Mouse (Mus musculus) liver, adult 2 months (tissue): ENCODE measurements around the gene Ssh2. TPM values are rescaled to one million over a fixed set of nuclear protein-coding genes. Genes with fewer than 3 reads are reported as not detected.

Experiments used
- DNase-seq: peaks from one replicate; pipeline ENCODE4 v3.0.0-alpha.2; 2011; ENCODE audit warnings: low read depth, low spot score; ENCODE audit errors: extremely low read depth
- H3K27ac ChIP-seq: fragments of 200-500 bp; replicated peaks from 2 replicates; pipeline ENCODE4 v1.5.1; 2012; ENCODE audit warnings: low read depth, mild to moderate bottlenecking, control low read depth, inconsistent platforms, low read length; ENCODE audit not compliant: insufficient read depth
- H3K27me3 ChIP-seq: fragments of 200-500 bp; 2 replicates; pipeline ENCODE4 v1.6.1; 2012; ENCODE audit warnings: mild to moderate bottlenecking, moderate library complexity, low read length, inconsistent platforms; ENCODE audit not compliant: control insufficient read depth, insufficient read depth
- H3K36me3 ChIP-seq: fragments of 200-500 bp; 2 replicates; pipeline ENCODE4 v1.6.1; 2012; ENCODE audit warnings: low read length, inconsistent platforms; ENCODE audit not compliant: control insufficient read depth, insufficient read depth
- H3K4me1 ChIP-seq: fragments of 200-500 bp; 2 replicates; pipeline ENCODE4 v1.6.1; 2011; ENCODE audit warnings: low read length; ENCODE audit not compliant: control insufficient read depth, insufficient read depth
- H3K4me3 ChIP-seq: fragments of 200-500 bp; 2 replicates; pipeline ENCODE4 v1.5.1; 2011; ENCODE audit warnings: low read depth, mild to moderate bottlenecking, control low read depth, low read length, moderate library complexity; ENCODE audit not compliant: insufficient read depth
- H3K79me2 ChIP-seq: fragments of 200-500 bp; 2 replicates; pipeline ENCODE4 v1.6.1; 2012; ENCODE audit warnings: inconsistent platforms, mild to moderate bottlenecking, low read length, moderate library complexity; ENCODE audit not compliant: control insufficient read depth, insufficient read depth
- H3K9ac ChIP-seq: fragments of 200-500 bp; 2 replicates; pipeline ENCODE4 v1.6.1; 2012; ENCODE audit warnings: low read depth, mild to moderate bottlenecking, control low read depth, inconsistent platforms, low read length
- CTCF ChIP-seq: fragments of 200-500 bp; IDR thresholded peaks from 2 replicates; pipeline ENCODE4 v1.5.1; 2011; ENCODE audit warnings: low read depth, low read length, control low read depth
- POLR2A ChIP-seq: fragments of 200-500 bp; IDR thresholded peaks from 2 replicates; pipeline ENCODE4 v1.6.1; 2011; ENCODE audit warnings: low read length, control low read depth; ENCODE audit not compliant: insufficient read depth; ENCODE audit errors: extremely low read depth
- WGBS: fragments of 180-500 bp; shearing (Covaris S2); methylation state at CpG from one replicate; pipeline ENCODE4 v1.1.7; 2018; 5-methylcytosine and 5-hydroxymethylcytosine counted together
- polyA plus RNA-seq: library from polyadenylated mRNA; depleted of rRNA; stranded (reverse); fragments of >200 nt; gene quantifications from 2 replicates; pipeline ENCODE4 v1.2.3, GENCODE M21; 2012
- total RNA-seq: library from RNA; depleted of rRNA; stranded (reverse); fragments of >200 nt; gene quantifications from 2 replicates; pipeline ENCODE4 v1.2.3, GENCODE M21; 2014

The Ssh2 gene
- total and polyA plus RNA-seq, 2 experiments, result 3.7 to 20.1 TPM

- H3K4me3 ChIP-seq, result no peak overlapping the region
- no peak overlapping the region for H3K9ac ChIP-seq
- TF ChIP-seq POLR2A, result no peak
- no peak for TF ChIP-seq CTCF
- peak; percentile 57 for DNase-seq
- H3K4me1 ChIP-seq, result no peaks in the 10 kb centered on the region; the same call in 1 of the 2 replicates
- 0 out of 2 replicates have a peak overlapping the region, but pooled peaks have one; percentile 45 for H3K27ac ChIP-seq
- no peaks in the 10 kb centered on the region for H3K27me3 ChIP-seq
- peaks cover 10% of the 10 kb centered on the region for H3K36me3 ChIP-seq
- WGBS, result 72% methylated on average over 6 of the region's 6 CpGs
- H3K79me2 ChIP-seq, result no peaks in the 10 kb centered on the region; the same call in 1 of the 2 replicates
These were observed 193.8 kb downstream of the Ssh2 start for GRCm38 (mm10) chr11:77409879-77410278.

DNA sequence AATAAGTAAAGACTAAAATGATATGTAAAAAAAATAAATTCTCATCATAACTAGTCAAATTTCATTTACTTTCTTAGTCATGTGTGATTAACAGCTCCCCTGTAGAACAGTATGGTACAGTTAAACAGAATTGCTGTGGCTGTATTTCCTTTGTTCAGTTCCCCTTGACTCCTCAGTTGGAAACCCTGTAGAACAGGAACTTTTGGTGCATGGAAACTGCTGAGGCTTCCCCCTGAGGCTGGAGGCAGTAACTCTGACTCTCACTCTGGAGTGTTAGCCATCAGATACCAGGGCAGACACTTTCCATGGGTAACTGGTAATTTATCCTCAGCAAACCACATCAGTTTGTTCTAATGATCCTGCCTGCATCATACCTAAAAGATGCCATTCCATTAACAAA lies 195.2 kb downstream of the Ssh2 start:
- Histone ChIP-seq H3K27ac (no peak overlapping the region), H3K9ac (no peak overlapping the region), H3K4me3 (no peak overlapping the region), H3K79me2 (no peaks in the 10 kb centered on the region; the same call in 1 of the 2 replicates), H3K27me3 (no peaks in the 10 kb centered on the region), H3K4me1 (no peaks in the 10 kb centered on the region; the same call in 1 of the 2 replicates), H3K36me3 (peaks cover 6% of the 10 kb centered on the region)
- no peak for DNase-seq
- TF ChIP-seq CTCF (no peak), POLR2A (no peak)

- no peaks in the 10 kb centered on the region; the same call in 1 of the 2 replicates for H3K79me2 ChIP-seq
- no peaks in the 10 kb centered on the region for H3K27me3 ChIP-seq
- no peak overlapping the region for H3K27ac ChIP-seq
- 92% methylated on average over 2 of the region's 2 CpGs for WGBS
- no peak overlapping the region for H3K9ac ChIP-seq
- H3K4me1 ChIP-seq, result peaks cover 6% of the 10 kb centered on the region; the same call in 1 of the 2 replicates
- DNase-seq, result peak; percentile 44
- H3K36me3 ChIP-seq, result peaks cover 4% of the 10 kb centered on the region
- TF ChIP-seq POLR2A (no peak), CTCF (no peak)
- no peak overlapping the region for H3K4me3 ChIP-seq
These were observed 198.2 kb downstream of the Ssh2 start for GRCm38 (mm10) chr11:77414141-77414839.

GRCm38 (mm10) chr11:77416212-77417000 lies 200.3 kb downstream of the Ssh2 start:
- H3K27ac ChIP-seq, result peak overlapping the region; percentile 48; the same call in 1 of the 2 replicates
- H3K4me3 ChIP-seq, result no peak overlapping the region
- H3K36me3 ChIP-seq, result peaks cover 8% of the 10 kb centered on the region
- 76% methylated on average over 4 of the region's 4 CpGs for WGBS
- TF ChIP-seq POLR2A, result no peak
- TF ChIP-seq CTCF, result no peak
- no peaks in the 10 kb centered on the region for H3K27me3 ChIP-seq
- peaks cover 6% of the 10 kb centered on the region; the same call in 1 of the 2 replicates for H3K4me1 ChIP-seq
- no peaks in the 10 kb centered on the region; the same call in 1 of the 2 replicates for H3K79me2 ChIP-seq
- no peak overlapping the region for H3K9ac ChIP-seq
- DNase-seq, result no peak

DNA sequence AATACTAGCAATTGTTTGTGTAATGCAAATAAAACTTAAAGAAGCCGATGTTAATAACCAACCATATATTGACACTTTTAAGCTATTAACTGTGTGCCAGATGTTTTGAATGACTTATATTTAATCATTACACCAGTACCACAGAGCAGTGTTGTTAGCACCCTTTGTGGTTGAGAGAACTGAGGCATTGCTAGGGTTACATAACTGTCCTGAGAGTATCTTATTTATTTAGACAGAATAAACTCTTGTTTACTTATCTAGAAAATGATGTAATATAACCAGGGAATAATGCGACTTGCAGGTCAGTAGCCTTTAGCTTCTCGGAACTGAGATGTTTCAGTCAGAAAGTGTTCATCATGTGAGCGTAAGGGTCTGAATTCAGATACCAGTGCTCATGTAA lies 201.9 kb downstream of the Ssh2 start:
- Histone ChIP-seq H3K36me3 (peaks cover 20% of the 10 kb centered on the region), H3K27me3 (no peaks in the 10 kb centered on the region), H3K4me3 (no peak overlapping the region), H3K27ac (peak overlapping the region; percentile 55; the same call in 1 of the 2 replicates), H3K9ac (no peak overlapping the region), H3K79me2 (no peaks in the 10 kb centered on the region; the same call in 1 of the 2 replicates), H3K4me1 (peaks cover 6% of the 10 kb centered on the region; the same call in 1 of the 2 replicates)
- peak; percentile 76 for DNase-seq
- WGBS, result 24% methylated on average over 4 of the region's 4 CpGs
- TF ChIP-seq CTCF (no peak), POLR2A (no peak)
